Mouse (Mus musculus): ENCODE measurements around the gene Cdh8.
"Not testable (repeated sequence)": the region's sequence is repeated elsewhere in the genome, so short reads cannot be mapped to it uniquely, and the experiment has no call there.

The Cdh8 gene

GRCm38 (mm10) chr8:99285103-99285502 lies 131.2 kb downstream of the Cdh8 start:
- no peak for DNase-seq (ENCODE audit: low read depth, low spot score)

- no peak for DNase-seq (ENCODE audit: low read depth, low spot score)
Measured at GRCm38 (mm10) chr8:99280375-99280774, 135.9 kb downstream of the Cdh8 start.

GRCm38 (mm10) chr8:99267133-99267532 lies 149.1 kb downstream of the Cdh8 start:
- DNase-seq (ENCODE audit: low read depth, low spot score) = no peak

- no peak for DNase-seq (ENCODE audit: low read depth, low spot score)
Measured at GRCm38 (mm10) chr8:99234372-99234771, 181.9 kb downstream of the Cdh8 start.

- DNase-seq (ENCODE audit: low read depth, low spot score) = no peak
Measured at GRCm38 (mm10) chr8:99223697-99224096, 192.6 kb downstream of the Cdh8 start.

GRCm38 (mm10) chr8:99205194-99205593 lies 211.1 kb downstream of the Cdh8 start:
- DNase-seq (ENCODE audit: low read depth, low spot score) = no peak

GRCm38 (mm10) chr8:99190643-99191042 lies 225.6 kb downstream of the Cdh8 start:
- no peak for DNase-seq (ENCODE audit: low read depth, low spot score)

- DNase-seq (ENCODE audit: low read depth, low spot score) = no peak
Measured at GRCm38 (mm10) chr8:99186879-99187278, 229.4 kb downstream of the Cdh8 start.

GRCm38 (mm10) chr8:99184186-99184585 lies 232.1 kb downstream of the Cdh8 start:
- no peak for DNase-seq (ENCODE audit: low read depth, low spot score)

- DNase-seq (ENCODE audit: low read depth, low spot score) = no peak
Measured at GRCm38 (mm10) chr8:99166966-99167365, 249.3 kb downstream of the Cdh8 start.

GRCm38 (mm10) chr8:99161633-99162032 lies 254.6 kb downstream of the Cdh8 start:
- DNase-seq (ENCODE audit: low read depth, low spot score) = no peak

GRCm38 (mm10) chr8:99145436-99145835 lies 270.8 kb downstream of the Cdh8 start:
- no peak for DNase-seq (ENCODE audit: low read depth, low spot score)

GRCm38 (mm10) chr8:99144761-99145160 lies 271.5 kb downstream of the Cdh8 start:
- not testable (repeated sequence) for DNase-seq (ENCODE audit: low read depth, low spot score)

GRCm38 (mm10) chr8:99098453-99098852 lies 317.8 kb downstream of the Cdh8 start:
- DNase-seq (ENCODE audit: low read depth, low spot score) = no peak

GRCm38 (mm10) chr8:99051344-99051743 lies 364.9 kb downstream of the Cdh8 start:
- DNase-seq (ENCODE audit: low read depth, low spot score) = no peak

GRCm38 (mm10) chr8:99048664-99049363 lies 367.5 kb downstream of the Cdh8 start:
- DNase-seq (ENCODE audit: low read depth, low spot score) = no peak

- no peak for DNase-seq (ENCODE audit: low read depth, low spot score)
Measured at GRCm38 (mm10) chr8:99040423-99040822, 375.8 kb downstream of the Cdh8 start.

GRCm38 (mm10) chr8:99031060-99031459 lies 385.2 kb downstream of the Cdh8 start:
- DNase-seq (ENCODE audit: low read depth, low spot score) = no peak
